Mouse (Mus musculus) adrenal gland, adult 18-20 months (tissue): ENCODE measurements around the gene Miga2. TPM values are rescaled to one million over a fixed set of nuclear protein-coding genes. Genes with fewer than 3 reads are reported as not detected.

Experiments
- DNase-seq, 2 experiments: peaks; one replicate each; pipeline ENCODE4 v3.0.0; 2021 to 2022; ENCODE audit warnings: low spot score in 2 of 2
- total RNA-seq, 2 experiments: library from RNA; stranded (reverse); gene quantifications; 1 replicate in 1 of 2; 2 replicates in 1 of 2; pipeline ENCODE4 v1.2.3; 2021

The Miga2 gene
- total RNA-seq, 2 experiments from 2014 or later: 83.1 to 102 TPM

- no peak for DNase-seq
Observed at GRCm38 (mm10) chr2:30393370-30393656, 29.3 kb downstream of the Miga2 start.

- DNase-seq: no peak
Observed at GRCm38 (mm10) chr2:30395757-30396156, 31.7 kb downstream of the Miga2 start.

GRCm38 (mm10) chr2:30396246-30396645 lies 32.2 kb downstream of the Miga2 start:
- no peak for DNase-seq

- DNase-seq: no peak
Observed at GRCm38 (mm10) chr2:30397986-30398512, 34.0 kb downstream of the Miga2 start.

GRCm38 (mm10) chr2:30399191-30400171 lies 35.4 kb downstream of the Miga2 start:
- DNase-seq: no peak

- DNase-seq: no peak
Observed at GRCm38 (mm10) chr2:30401581-30401980, 37.5 kb downstream of the Miga2 start.

GRCm38 (mm10) chr2:30402351-30402826 lies 38.4 kb downstream of the Miga2 start:
- DNase-seq: no peak

GRCm38 (mm10) chr2:30402843-30403242 lies 38.8 kb downstream of the Miga2 start:
- no peak for DNase-seq

GRCm38 (mm10) chr2:30403870-30404269 lies 39.8 kb downstream of the Miga2 start:
- no peak for DNase-seq

GRCm38 (mm10) chr2:30407221-30407620 lies 43.2 kb downstream of the Miga2 start:
- DNase-seq: no peak

GRCm38 (mm10) chr2:30407778-30408177 lies 43.7 kb downstream of the Miga2 start:
- DNase-seq: no peak

- no peak for DNase-seq
Observed at GRCm38 (mm10) chr2:30408452-30409100, 44.5 kb downstream of the Miga2 start.

GRCm38 (mm10) chr2:30409454-30410176 lies 45.6 kb downstream of the Miga2 start:
- no peak for DNase-seq

GRCm38 (mm10) chr2:30413038-30413973 lies 49.3 kb downstream of the Miga2 start:
- no peak for DNase-seq

GRCm38 (mm10) chr2:30414101-30414500 lies 50.1 kb downstream of the Miga2 start:
- no peak for DNase-seq

- no peak for DNase-seq
Observed at GRCm38 (mm10) chr2:30414681-30415080, 50.6 kb downstream of the Miga2 start.

- peak; percentile 90 for DNase-seq
Observed at GRCm38 (mm10) chr2:30415157-30415935, 51.3 kb downstream of the Miga2 start, which contains the start of gene Crat. Crat (minus strand) TSS chr2:30415813.

- DNase-seq: peak; percentile 90 to 91
Observed at GRCm38 (mm10) chr2:30415936-30416648, 52.1 kb downstream of the Miga2 start, which contains the start of gene Ptpa. Ptpa (plus strand) TSS chr2:30416039.

GRCm38 (mm10) chr2:30416649-30416965 lies 52.6 kb downstream of the Miga2 start:
- no peak for DNase-seq
